Mouse (Mus musculus) cerebellum, postnatal 36 days (tissue): ENCODE measurements around the gene 1700020L24Rik.

Experiments used
- DNase-seq, 2 experiments: peaks; one replicate each; pipeline ENCODE4 v3.0.0; 2021 to 2022; ENCODE audit warnings: mixed read lengths in 2 of 2

The 1700020L24Rik gene

DNA sequence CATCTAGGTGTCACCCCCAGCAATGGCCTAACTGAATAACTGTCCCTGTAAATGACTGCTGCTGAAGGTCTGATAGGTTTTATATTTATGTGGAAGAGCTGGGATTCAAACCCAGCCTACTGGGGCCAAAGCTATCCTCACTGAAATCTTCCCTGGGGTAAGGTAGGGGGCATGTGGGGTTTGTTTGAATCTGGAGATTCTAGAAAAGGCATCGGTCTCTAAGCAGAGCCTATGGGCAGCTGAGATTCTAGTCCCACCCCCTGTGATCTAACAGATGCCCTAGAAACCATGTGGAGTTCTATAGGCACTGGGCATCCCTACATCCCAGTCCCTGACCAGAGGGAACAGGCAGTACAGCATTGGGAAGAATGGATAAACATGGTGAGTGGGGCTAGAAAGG lies at the start of gene 1700020L24Rik:
TSS of gene 1700020L24Rik (plus strand) at position 301 of the 400 bp plus-strand sequence.
- no peak for DNase-seq

- DNase-seq: peak in 1 of 2 experiments; percentile 53
These were observed 44.4 kb upstream of the 1700020L24Rik start for GRCm38 (mm10) chr11:83393062-83393461.

- DNase-seq: no peak
These were observed 42.6 kb upstream of the 1700020L24Rik start for GRCm38 (mm10) chr11:83394802-83395439.

DNA sequence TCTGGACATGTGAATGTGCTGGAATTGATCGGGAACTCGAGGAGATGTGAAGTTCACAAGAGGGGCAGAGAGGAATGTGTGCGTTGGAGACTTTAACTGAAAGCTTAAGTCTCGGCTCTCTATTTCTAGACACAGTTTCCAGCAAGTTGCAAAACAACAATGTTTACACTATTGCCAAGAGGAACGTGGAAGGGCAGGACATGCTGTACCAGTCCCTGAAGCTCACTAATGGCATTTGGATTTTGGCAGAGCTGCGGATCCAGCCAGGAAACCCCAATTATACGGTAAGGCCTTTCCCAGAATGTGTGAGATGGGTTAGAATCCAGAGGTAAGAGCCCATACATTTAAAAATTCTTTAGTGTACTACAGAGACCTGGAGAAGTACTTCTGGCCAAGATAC lies 39.9 kb upstream of the 1700020L24Rik start:
- DNase-seq: no peak

- DNase-seq: no peak
These were observed 38.8 kb upstream of the 1700020L24Rik start for GRCm38 (mm10) chr11:83398724-83399123.

DNA sequence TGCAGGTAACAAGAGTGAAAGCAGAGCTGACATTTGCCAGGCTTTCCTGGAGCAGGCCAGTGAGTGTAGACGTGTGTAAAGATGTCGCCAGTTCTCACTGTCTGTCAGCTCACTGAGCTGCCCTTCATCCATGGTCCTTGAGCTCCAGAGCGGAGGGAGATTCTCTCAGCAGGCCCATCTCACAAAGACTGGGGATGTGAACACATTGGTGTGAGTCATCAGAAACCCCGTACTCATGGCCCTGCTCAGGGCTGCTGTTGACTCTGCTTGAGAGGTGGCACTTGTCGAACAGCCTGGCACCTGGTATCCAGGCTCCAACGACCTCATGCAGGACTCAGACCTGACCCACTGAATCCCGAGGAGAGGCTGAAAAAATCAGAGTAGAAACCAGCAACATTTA lies 33.7 kb upstream of the 1700020L24Rik start:
- no peak for DNase-seq

- no peak for DNase-seq
These were observed 31.1 kb upstream of the 1700020L24Rik start for GRCm38 (mm10) chr11:83406391-83406790.

DNA sequence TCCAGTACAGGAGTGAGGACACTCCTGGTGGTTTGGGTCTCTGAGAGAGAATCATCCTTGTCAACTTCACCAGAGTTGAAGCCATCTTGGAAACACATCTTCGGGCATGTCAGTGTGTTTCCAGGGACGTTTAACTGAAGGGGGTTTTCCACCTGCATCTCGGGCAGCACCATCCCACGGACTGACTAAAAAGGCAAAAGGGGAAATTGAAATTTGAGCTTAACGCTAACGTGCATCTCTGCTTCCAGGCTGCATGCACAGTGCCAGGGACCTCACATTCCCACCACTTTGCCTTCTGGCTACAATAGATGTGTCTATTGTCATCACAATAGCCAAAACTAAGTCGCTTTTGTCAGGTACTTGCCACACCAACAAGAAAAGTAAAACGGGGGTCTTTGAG lies 29.2 kb upstream of the 1700020L24Rik start:
- DNase-seq: no peak

DNA sequence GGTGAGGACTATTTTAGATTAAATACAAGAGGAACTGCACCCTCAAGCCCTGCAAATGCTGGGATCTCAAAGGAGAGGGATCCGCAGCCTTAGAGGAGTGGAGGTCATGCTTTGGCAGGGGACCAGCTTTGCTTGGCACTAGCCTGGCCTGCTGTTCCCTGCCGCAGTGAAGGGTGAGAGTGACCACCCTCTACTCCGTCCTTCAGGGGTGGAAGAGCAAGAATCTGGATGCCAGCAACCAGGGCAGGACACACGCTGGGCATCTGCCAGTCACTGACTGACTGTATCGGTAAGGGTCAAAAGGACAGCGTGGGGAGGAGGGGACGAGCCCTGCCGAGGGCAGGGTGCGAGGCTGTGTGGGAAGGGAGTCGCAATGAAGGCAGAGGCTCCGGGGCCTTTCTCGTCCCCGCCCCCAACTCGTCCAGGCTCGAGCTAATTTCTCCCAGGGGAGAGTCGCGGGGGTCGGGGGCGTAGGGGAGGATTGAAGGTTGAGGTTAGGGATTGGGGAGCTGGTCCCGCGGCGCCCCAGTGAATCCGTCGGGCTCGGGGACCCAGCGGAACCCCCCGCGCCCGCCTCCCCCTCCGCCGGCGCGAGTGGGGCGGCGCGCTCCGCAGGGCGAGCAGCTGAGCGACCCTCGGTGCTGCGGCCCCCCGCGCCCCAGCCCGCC lies 28.3 kb upstream of the 1700020L24Rik start, which contains the start of gene Rasl10b:
TSS of gene Rasl10b (plus strand) at position 51 of the 668 bp plus-strand sequence.
- peak; percentile 58 to 67 for DNase-seq

GRCm38 (mm10) chr11:83409792-83410291 lies 27.6 kb upstream of the 1700020L24Rik start:
- peak; percentile 41 to 45 for DNase-seq

DNA sequence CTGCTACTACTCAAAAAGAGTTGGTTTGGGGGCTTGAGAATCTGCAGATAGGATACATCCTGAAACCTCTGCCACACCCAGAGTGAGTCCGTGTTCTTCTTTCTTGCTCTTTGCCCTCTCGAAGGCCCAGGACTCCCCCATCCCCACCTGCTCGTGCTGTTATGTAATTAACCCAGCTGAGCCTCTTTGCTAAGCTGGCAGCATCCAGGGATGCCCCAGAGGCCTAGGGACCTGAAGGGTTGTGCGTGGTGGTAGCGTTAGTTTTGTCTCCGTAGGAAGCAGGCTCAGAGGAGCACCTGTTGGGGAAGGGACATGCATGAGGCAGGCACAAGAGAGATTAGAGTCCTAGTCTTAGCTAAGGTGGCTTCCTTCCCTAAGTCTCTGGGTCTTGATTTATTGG lies 27.0 kb upstream of the 1700020L24Rik start:
- no peak for DNase-seq

DNA sequence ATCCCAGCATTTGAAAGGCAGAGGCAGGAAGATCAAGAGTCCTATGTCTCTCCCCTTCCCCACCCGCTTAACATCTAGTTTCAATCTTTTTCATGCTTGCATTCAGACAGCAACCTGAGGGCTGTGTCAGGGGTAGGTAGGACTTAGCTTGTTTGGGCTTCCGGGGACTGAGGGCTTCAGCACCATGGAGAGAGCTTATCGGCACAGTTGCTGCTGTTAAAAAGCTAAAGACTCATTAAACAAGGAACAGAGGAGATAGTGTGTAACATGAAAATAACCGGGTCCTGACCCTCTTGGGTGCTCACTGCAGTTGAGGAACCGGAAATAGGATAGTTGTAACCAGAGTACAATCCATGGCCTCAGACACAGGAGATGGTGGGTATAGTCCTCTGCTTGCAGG lies 20.4 kb upstream of the 1700020L24Rik start:
- DNase-seq: no peak

DNA sequence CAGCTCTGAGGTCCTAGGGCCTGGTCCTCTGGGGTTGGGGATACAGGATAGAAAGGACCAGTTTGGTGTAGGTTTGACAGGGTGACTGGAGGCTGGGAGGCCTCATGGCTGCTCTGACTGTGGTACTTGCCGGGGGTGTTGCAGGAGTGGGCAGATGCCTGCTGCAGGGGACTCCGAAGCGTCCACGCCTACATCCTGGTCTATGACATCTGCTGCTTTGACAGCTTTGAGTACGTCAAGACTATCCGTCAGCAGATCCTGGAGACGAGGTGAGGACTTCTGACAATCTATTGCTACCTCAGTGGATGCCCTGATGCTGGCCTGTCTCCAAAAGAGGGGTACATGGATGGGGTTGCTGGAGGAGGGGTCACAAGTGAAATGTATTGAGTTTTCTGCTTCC lies 19.8 kb upstream of the 1700020L24Rik start:
- DNase-seq: no peak

DNA sequence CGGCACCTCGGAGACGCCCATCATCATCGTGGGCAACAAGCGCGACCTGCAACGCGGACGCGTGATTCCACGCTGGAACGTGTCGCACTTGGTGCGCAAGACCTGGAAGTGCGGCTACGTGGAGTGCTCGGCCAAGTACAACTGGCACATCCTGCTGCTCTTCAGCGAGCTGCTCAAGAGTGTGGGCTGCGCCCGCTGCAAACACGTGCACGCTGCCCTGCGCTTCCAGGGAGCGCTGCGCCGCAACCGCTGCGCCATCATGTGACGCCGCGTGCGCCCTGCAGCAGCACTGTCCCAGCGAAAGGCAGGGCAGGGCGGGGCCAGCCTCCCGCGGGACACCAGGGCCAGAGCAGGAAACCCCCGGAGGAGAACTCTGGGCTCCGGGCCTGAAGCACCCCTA lies 18.9 kb upstream of the 1700020L24Rik start:
- DNase-seq: peak; percentile 44

- DNase-seq: peak in 1 of 2 experiments; percentile 27
These were observed 17.1 kb upstream of the 1700020L24Rik start for GRCm38 (mm10) chr11:83420338-83420737.

DNA sequence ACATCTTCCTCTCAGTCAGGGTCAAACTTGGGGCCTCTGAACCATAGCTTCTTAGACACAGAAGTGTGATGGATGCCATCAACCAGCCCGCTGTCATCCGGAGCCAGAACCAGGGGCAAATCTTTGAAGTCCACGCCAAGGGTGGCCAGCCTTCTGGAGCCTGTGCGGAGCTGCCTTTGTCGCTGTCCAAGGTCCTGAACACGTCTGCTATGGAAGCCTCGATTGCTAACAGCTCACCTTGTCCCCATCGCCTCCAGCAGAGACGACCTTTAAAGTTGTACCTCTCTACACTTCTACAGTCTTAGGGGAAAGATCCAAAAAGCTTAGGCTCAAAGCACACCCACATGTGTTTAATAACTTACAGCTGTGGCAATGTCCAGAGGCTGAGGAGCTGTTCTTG lies 16.2 kb upstream of the 1700020L24Rik start:
- no peak for DNase-seq

GRCm38 (mm10) chr11:83424681-83425080 lies 12.8 kb upstream of the 1700020L24Rik start:
- peak; percentile 78 to 88 for DNase-seq

DNA sequence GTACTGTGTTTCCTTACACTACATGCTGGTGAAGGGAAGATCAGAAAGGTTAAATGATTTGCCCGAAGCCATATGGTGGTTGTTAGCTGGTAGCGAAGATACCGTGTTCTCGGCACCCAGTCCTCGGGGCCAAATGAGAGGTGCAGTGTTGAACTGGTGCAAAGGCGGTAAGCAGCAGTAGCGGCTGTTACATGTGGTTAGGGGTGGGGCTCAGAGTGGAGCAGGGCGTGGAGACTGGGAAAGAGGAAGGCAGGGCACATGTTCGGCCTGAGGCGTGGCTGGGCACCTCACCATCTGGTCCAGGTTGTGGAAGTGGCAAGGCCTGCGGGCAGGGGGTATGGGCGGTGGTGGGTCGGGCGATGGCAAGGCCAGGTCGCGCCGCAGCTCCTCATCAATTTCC lies 10.5 kb upstream of the 1700020L24Rik start:
- DNase-seq: no peak

- DNase-seq: no peak
These were observed 8.1 kb upstream of the 1700020L24Rik start, which contains the start of gene Gas2l2 for GRCm38 (mm10) chr11:83429355-83429754. Gene Gas2l2 (minus strand): TSS chr11:83429455.

GRCm38 (mm10) chr11:83432533-83432932 lies 4.9 kb upstream of the 1700020L24Rik start:
- DNase-seq: no peak

DNA sequence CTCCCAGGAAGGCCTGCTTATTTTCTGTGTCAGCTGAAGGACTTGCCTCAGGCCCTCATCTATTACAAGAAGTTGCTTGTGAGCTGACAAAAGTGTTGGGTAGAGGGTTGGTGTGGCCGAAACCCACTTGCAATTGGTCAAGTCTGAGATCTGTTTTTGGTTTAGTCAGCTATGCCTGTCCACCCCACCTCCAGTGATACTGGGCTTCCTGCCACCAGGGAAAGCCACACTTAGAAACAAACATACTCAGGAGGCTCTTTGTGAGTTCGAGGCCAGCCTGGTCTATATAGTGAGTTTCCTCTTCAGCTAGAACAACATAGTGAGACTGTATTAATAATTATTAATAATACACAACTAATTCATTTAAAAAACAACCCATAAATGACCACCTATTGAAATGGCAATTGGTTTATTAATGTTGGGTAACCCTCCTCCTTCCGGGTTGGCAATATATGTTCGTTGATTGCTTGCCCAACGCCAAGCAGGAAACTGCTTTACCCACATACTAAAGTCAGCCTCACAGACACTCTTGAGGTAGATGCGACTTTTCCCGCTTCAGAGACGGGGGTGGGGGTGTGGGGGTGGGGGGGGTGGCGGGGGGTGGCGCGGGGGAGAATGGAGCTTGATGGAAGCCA lies 2.1 kb downstream of the 1700020L24Rik start:
- DNase-seq: no peak

DNA sequence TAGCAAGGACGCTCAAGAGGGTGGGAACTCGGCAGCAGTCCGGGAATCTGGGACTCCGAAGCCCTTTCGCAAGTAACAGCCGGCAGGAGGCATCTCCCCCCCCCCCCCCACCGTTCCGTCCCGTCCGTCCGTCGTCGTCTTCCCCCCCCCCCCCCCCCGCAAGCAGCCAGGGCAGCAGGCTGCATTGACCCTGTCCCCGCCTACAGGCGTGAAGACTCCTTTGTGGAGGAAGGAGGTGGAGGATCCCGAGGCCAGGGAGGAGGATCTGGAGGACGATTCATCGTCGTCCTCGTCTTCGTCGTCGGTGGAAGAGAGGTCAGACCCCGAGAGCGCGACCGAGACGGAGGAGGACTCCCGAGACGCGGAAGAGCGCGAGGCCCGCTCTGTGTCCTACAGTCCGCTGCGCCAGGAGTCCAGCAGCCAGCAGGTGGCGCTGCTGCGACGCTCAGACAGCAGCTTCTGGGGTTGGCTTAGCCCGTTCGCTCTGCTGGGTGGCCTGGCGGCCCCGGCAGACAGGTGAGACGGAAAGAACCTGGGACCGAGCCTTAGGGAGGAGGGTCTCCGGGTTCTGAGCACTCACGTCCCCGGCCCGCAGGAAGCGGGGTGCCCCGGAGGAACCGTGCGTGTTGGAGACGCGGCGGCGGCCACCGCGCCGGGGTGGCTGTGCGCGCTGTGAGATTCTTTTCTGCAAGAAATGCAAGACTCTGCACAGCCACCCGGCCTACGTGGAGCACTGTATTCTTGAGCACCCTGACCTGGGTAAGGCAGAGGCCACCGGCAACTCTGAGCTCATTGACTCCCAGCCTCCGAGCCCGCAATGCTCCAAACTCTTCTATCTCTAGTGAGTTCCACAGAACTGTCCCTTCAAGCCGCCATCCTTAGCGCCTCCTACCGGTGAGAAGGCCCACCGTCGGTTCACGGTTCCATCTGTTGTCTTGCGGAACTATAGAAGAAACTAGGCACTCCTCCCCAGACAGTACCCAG lies 2.9 kb downstream of the 1700020L24Rik start:
- peak; percentile 89 to 92 for DNase-seq
